Mouse (Mus musculus) bone marrow, adult 2 months (tissue): Measurements from ENCODE around the gene Ece1.

Experiments used
- CTCF ChIP-seq: fragments of 200-500 bp; IDR thresholded peaks from 2 replicates; pipeline ENCODE4 v1.5.1; 2011; ENCODE audit warnings: low read length, control low read depth; ENCODE audit not compliant: control insufficient read depth, insufficient read depth
- POLR2A ChIP-seq: fragments of 200-500 bp; IDR thresholded peaks from 2 replicates; pipeline ENCODE4 v1.6.1; 2011; ENCODE audit warnings: low read depth, mild to moderate bottlenecking, control low read depth, low read length, borderline replicate concordance; ENCODE audit not compliant: control insufficient read depth

GRCm38 (mm10) chr4:137874826-137875225 is 12.8 kb downstream of the Ece1 start:
- TF ChIP-seq CTCF (no peak), POLR2A (no peak)
